Mouse (Mus musculus) liver, embryonic 14.5 days (tissue): ENCODE measurements at regions not wholly inside any gene's neighbourhood (a gene's known extent, or its start where the extent isn't known, plus 50 kb on each side); places are given as distances from the start of the nearest gene placed in this dataset.

Experiments
- CTCF ChIP-seq: IDR thresholded peaks from 2 replicates; pipeline ENCODE4 v1.5.1; 2016; ENCODE audit warnings: antibody characterized with exemption, low read depth, control low read depth
- EP300 ChIP-seq: IDR thresholded peaks from 2 replicates; pipeline ENCODE4 v1.6.1; 2016; ENCODE audit warnings: antibody characterized with exemption, low read depth

- TF ChIP-seq CTCF (no peak), EP300 (no peak)
Measured at GRCm38 (mm10) chr4:64676438-64676837, 447.5 kb upstream of the Pappa start.
